Mouse (Mus musculus) left cerebral cortex, adult 18-20 months (tissue): ENCODE measurements at regions not wholly inside any gene's neighbourhood (a gene's known extent, or its start where the extent isn't known, plus 50 kb on each side); places are given as distances from the start of the nearest gene placed in this dataset.

Source experiments
- DNase-seq, 2 experiments: peaks; one replicate each; pipeline ENCODE4 v3.0.0; 2021 to 2022; ENCODE audit warnings: low spot score in 2 of 2, mixed read lengths in 1 of 2

GRCm38 (mm10) chr3:62159031-62159430 lies 179.1 kb upstream of the Arhgef26 start:
- peak; percentile 58 to 79 for DNase-seq

- DNase-seq, result peak; percentile 8 to 17
Measured at GRCm38 (mm10) chr3:62170647-62171046, 167.5 kb upstream of the Arhgef26 start.

GRCm38 (mm10) chr3:62187807-62188509 lies 150.2 kb upstream of the Arhgef26 start:
- DNase-seq, result no peak

GRCm38 (mm10) chr3:62192466-62192865 lies 145.7 kb upstream of the Arhgef26 start:
- no peak for DNase-seq

- peak in 1 of 2 experiments; percentile 19 for DNase-seq
Measured at GRCm38 (mm10) chr3:62194421-62194820, 143.7 kb upstream of the Arhgef26 start.

- DNase-seq, result no peak
Measured at GRCm38 (mm10) chr3:62196679-62197078, 141.5 kb upstream of the Arhgef26 start.

GRCm38 (mm10) chr3:62215806-62216205 lies 122.3 kb upstream of the Arhgef26 start:
- DNase-seq, result peak; percentile 67 to 69

GRCm38 (mm10) chr3:62217335-62217734 lies 120.8 kb upstream of the Arhgef26 start:
- DNase-seq, result no peak

GRCm38 (mm10) chr3:62227697-62228096 lies 110.4 kb upstream of the Arhgef26 start:
- DNase-seq, result no peak

- no peak for DNase-seq
Measured at GRCm38 (mm10) chr3:62228156-62228555, 110.0 kb upstream of the Arhgef26 start.

- no peak for DNase-seq
Measured at GRCm38 (mm10) chr3:62241031-62241430, 97.1 kb upstream of the Arhgef26 start.

GRCm38 (mm10) chr3:62271703-62272102 lies 66.4 kb upstream of the Arhgef26 start:
- DNase-seq, result peak in 1 of 2 experiments; percentile 4

- DNase-seq, result no peak
Measured at GRCm38 (mm10) chr3:62278279-62278678, 59.9 kb upstream of the Arhgef26 start.

- no peak for DNase-seq
Measured at GRCm38 (mm10) chr3:62280960-62281359, 57.2 kb upstream of the Arhgef26 start.
